9 mouse cellular contexts compared by ENCODE assay signal in the genomic region with DNA sequence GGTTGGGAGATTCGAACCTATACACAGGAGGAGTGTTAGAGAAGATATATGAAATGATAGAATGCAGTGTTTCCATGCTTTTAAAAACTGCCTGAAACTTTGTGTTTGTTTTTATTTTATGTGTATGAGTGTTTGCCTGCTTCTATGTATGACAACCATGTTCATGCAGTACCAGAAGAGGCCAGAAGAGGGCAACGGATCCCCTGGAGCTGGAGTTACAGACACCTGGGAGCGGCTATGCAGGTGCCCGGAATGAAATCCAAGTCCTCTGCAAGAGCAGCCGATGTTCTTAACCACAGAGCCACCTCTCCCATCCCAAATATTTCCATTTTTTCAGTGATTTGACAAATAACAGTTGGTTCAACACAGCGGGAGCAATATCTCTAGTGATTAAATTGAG.
DNase-seq lines count a peak whose midpoint lies in the region; ATAC-seq and TF ChIP-seq lines count a peak whose summit lies in the region.
"Had no signal": no experiment of that assay in that cellular context is flagged by ENCODE, and none has a peak within 500 bp of the region (broad histone marks: within the 10 kb centered on the region; RNA-seq: fewer than 3 reads in every experiment).

No protein-coding gene starts in this region.

- no peak overlapping the region for H3K27ac ChIP-seq in left cerebral cortex, adult 2 months
- H3K27ac ChIP-seq: macrophage had no signal

- H3K4me3 ChIP-seq in left cerebral cortex, adult 2 months: no peak overlapping the region

- peak; percentile 32 for DNase-seq in CD4-positive, CD25-positive, alpha-beta regulatory T cell, adult 2 months (ENCODE audit: low read depth, low spot score)
- no peak for DNase-seq in left cerebral cortex, adult 2 months (ENCODE audit: extremely low spot score in 1 of 2, low spot score in 2 of 2)
- DNase-seq in left cerebral cortex, postnatal 25 days (ENCODE audit: low spot score in 2 of 2): no peak
- peak; percentile 12 for DNase-seq in adipocyte (ENCODE audit: low spot score)
- DNase-seq in lung, postnatal 10 days: peak; percentile 22
- DNase-seq in Muller cell, postnatal 12 days (ENCODE audit: inconsistent ontology term): no peak
- no peak for DNase-seq in ovary, postnatal 10 days (ENCODE audit: low spot score)

- intact Hi-C loops in left cerebral cortex, adult 2 months (cut with DNase I): no loop called here
- intact Hi-C loops in left cerebral cortex, postnatal 25 days (cut with DNase I): no loop called here

- peak; percentile 40 for TF ChIP-seq CTCF in left cerebral cortex, adult 2 months (IDR thresholded peaks at IDR 0.05)

- ATAC-seq in CD4-positive, CD25-positive, alpha-beta regulatory T cell, adult 4 months: no peak

Comparison
In these comparisons a context has a peak if more than half of its experiments do, and no peak if none do; other contexts are left out.
1. DNase-seq: peak in CD4-positive, CD25-positive, alpha-beta regulatory T cell, adult 2 months (single experiment), adipocyte (single experiment) and lung, postnatal 10 days (single experiment); none in left cerebral cortex, adult 2 months (0 of 2), left cerebral cortex, postnatal 25 days (0 of 2), Muller cell, postnatal 12 days (single experiment) and ovary, postnatal 10 days (single experiment).